Comparison of ENCODE assay signal across 13 mouse cellular contexts in the genomic region with DNA sequence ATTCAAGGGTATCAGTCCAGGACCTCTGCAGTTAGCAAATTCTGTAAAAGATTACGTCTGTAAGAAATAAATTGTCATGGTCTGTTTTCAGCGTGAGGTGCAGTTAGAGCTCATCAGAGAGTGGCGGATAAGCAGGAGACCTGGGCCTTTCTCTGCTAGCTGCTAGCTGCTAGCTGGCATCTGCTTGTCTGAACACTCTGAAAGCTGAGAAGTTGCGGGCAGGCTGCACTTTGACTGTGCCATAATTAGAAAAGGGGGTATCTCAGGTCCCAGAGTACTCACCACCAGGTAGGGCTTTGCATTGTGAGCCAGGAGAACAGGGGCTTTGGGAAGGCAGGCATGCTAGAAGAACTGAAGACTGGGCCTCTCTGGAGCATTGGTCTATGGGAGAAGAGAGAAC. TPM values are rescaled to one million over a fixed set of nuclear protein-coding genes. Genes with fewer than 3 reads are reported as not detected.
DNase-seq lines count a peak whose midpoint lies in the region; ATAC-seq and TF ChIP-seq lines count a peak whose summit lies in the region.
"Had no signal": no experiment of that assay in that cellular context is flagged by ENCODE, and none has a peak within 500 bp of the region (broad histone marks: within the 10 kb centered on the region; RNA-seq: fewer than 3 reads in every experiment).

No protein-coding gene starts in this region.

- no peak for TF ChIP-seq CTCF in gastrocnemius, adult 2 months (IDR thresholded peaks at IDR 0.05)
- no peak for TF ChIP-seq CTCF in heart, postnatal 0 days (IDR thresholded peaks at IDR 0.05; ENCODE audit: low read depth)

- H3K9me3 ChIP-seq in liver, embryonic 15.5 days (replicated peaks), result no peaks in the 10 kb centered on the region
- no peaks in the 10 kb centered on the region for H3K9me3 ChIP-seq in liver, embryonic 11.5 days (ENCODE audit: control insufficient read depth, low read length)
- no peaks in the 10 kb centered on the region for H3K9me3 ChIP-seq in heart, postnatal 0 days (replicated peaks; ENCODE audit: control insufficient read depth, low read length)
- no peaks in the 10 kb centered on the region for H3K9me3 ChIP-seq in stomach, embryonic 16.5 days (replicated peaks; ENCODE audit: control insufficient read depth, low read length)
- no peaks in the 10 kb centered on the region for H3K9me3 ChIP-seq in hindbrain, embryonic 16.5 days (ENCODE audit: control insufficient read depth, low read length)
- no peaks in the 10 kb centered on the region for H3K9me3 ChIP-seq in midbrain, embryonic 11.5 days (ENCODE audit: control insufficient read depth, low read length)
- H3K9me3 ChIP-seq: lung, embryonic 15.5 days; midbrain, embryonic 12.5 days had no signal

- H3K4me1 ChIP-seq in liver, embryonic 15.5 days (replicated peaks), result peaks cover 26% of the 10 kb centered on the region; the same call in 1 of the 2 replicates
- peaks cover 15% of the 10 kb centered on the region for H3K4me1 ChIP-seq in liver, embryonic 11.5 days (replicated peaks; ENCODE audit: control insufficient read depth, insufficient read depth, low read length)
- peaks cover 31% of the 10 kb centered on the region for H3K4me1 ChIP-seq in heart, postnatal 0 days (ENCODE audit: control insufficient read depth, insufficient read depth)
- H3K4me1 ChIP-seq in stomach, embryonic 16.5 days (ENCODE audit: control insufficient read depth, insufficient read depth, low read length), result 0 out of 2 replicates have a peak, but pooled peaks cover 3% of the 10 kb centered on the region
- H3K4me1 ChIP-seq in hindbrain, embryonic 16.5 days (ENCODE audit: control insufficient read depth, insufficient read depth, low read depth, low read length), result peaks cover 16% of the 10 kb centered on the region
- peaks cover 5% of the 10 kb centered on the region; the same call in 1 of the 2 replicates for H3K4me1 ChIP-seq in midbrain, embryonic 11.5 days (ENCODE audit: control insufficient read depth, insufficient read depth, low read length)

- no peak for TF ChIP-seq EP300 in heart, postnatal 0 days (IDR thresholded peaks at IDR 0.05; ENCODE audit: low read depth)

- no peak overlapping the region for H3K9ac ChIP-seq in liver, embryonic 15.5 days
- H3K9ac ChIP-seq in liver, embryonic 11.5 days (ENCODE audit: low read depth, low read length), result no peak overlapping the region
- peak overlapping the region; percentile 72; the same call in 1 of the 2 replicates for H3K9ac ChIP-seq in heart, postnatal 0 days (replicated peaks; ENCODE audit: low read depth, low read length)
- 0 out of 2 replicates have a peak overlapping the region, but pooled peaks have one; percentile 20 for H3K9ac ChIP-seq in stomach, embryonic 16.5 days (ENCODE audit: low read length)
- no peak overlapping the region for H3K9ac ChIP-seq in hindbrain, embryonic 16.5 days (ENCODE audit: low read depth, low read length)
- no peak overlapping the region for H3K9ac ChIP-seq in midbrain, embryonic 11.5 days (ENCODE audit: low read length)
- H3K9ac ChIP-seq: lung, embryonic 15.5 days; midbrain, embryonic 12.5 days had no signal

- H3K27ac ChIP-seq in gastrocnemius, adult 2 months, result peak overlapping the region; percentile 99
- H3K27ac ChIP-seq in liver, embryonic 15.5 days (replicated peaks), result no peak overlapping the region; the same call in 1 of the 2 replicates
- H3K27ac ChIP-seq in liver, embryonic 11.5 days (ENCODE audit: low read depth, low read length), result no peak overlapping the region
- peak overlapping the region; percentile 97 for H3K27ac ChIP-seq in heart, postnatal 0 days (ENCODE audit: low read depth)
- no peak overlapping the region for H3K27ac ChIP-seq in stomach, embryonic 16.5 days (ENCODE audit: low read length)
- no peak overlapping the region for H3K27ac ChIP-seq in hindbrain, embryonic 16.5 days (ENCODE audit: low read depth, low read length)
- no peak overlapping the region for H3K27ac ChIP-seq in midbrain, embryonic 11.5 days (ENCODE audit: low read depth, low read length)
- H3K27ac ChIP-seq: midbrain, embryonic 12.5 days had no signal

- H3K27me3 ChIP-seq in liver, embryonic 15.5 days, result no peaks in the 10 kb centered on the region
- H3K27me3 ChIP-seq in liver, embryonic 11.5 days (replicated peaks; ENCODE audit: control insufficient read depth, insufficient read depth, low read length), result no peaks in the 10 kb centered on the region
- H3K27me3 ChIP-seq in heart, postnatal 0 days (ENCODE audit: control insufficient read depth, insufficient read depth, low read length), result no peaks in the 10 kb centered on the region
- H3K27me3 ChIP-seq in stomach, embryonic 16.5 days (ENCODE audit: control insufficient read depth, insufficient read depth, low read length), result no peaks in the 10 kb centered on the region
- no peaks in the 10 kb centered on the region for H3K27me3 ChIP-seq in hindbrain, embryonic 16.5 days (replicated peaks; ENCODE audit: control insufficient read depth, insufficient read depth, low read length)
- no peaks in the 10 kb centered on the region for H3K27me3 ChIP-seq in midbrain, embryonic 11.5 days (ENCODE audit: control insufficient read depth, insufficient read depth, low read length)
- H3K27me3 ChIP-seq: lung, embryonic 15.5 days had no signal

- DNase-seq in gastrocnemius, adult 2 months, result peak; percentile 71
- DNase-seq in gastrocnemius, postnatal 36 days, result no peak
- no peak for DNase-seq in liver, embryonic 11.5 days (ENCODE audit: low spot score)
- peak; percentile 42 for DNase-seq in heart, postnatal 0 days (ENCODE audit: low spot score)
- no peak for DNase-seq in midbrain, embryonic 11.5 days (ENCODE audit: low spot score, missing footprints)
- DNase-seq: adrenal gland, postnatal 14 days; kidney, adult 18-20 months had no signal

- intact Hi-C loops in gastrocnemius, adult 2 months (cut with DNase I), result loop anchor here (2.0 to 5.0 kb wide), 2 partner anchors 23 to 40 kb away; no protein-coding TSS in a partner anchor
- intact Hi-C loops in gastrocnemius, postnatal 36 days (cut with DNase I), result loop anchor here (2.0 kb wide), 1 partner anchor 43 kb away; no protein-coding TSS in a partner anchor

- ATAC-seq in liver, embryonic 15.5 days (ENCODE audit: insufficient read depth), result no peak
- ATAC-seq in liver, embryonic 11.5 days (replicated peaks; ENCODE audit: low FRiP score), result no peak
- no peak for ATAC-seq in heart, postnatal 0 days (ENCODE audit: insufficient read depth, low read depth)
- ATAC-seq in stomach, embryonic 16.5 days (ENCODE audit: insufficient read depth, low FRiP score), result no peak
- ATAC-seq in hindbrain, embryonic 16.5 days, result no peak
- ATAC-seq in midbrain, embryonic 11.5 days (ENCODE audit: low FRiP score), result no peak
- ATAC-seq: forebrain, embryonic 16.5 days had no signal

- peak overlapping the region; percentile 79 for H3K4me2 ChIP-seq in liver, embryonic 15.5 days
- no peak overlapping the region; the same call in 1 of the 2 replicates for H3K4me2 ChIP-seq in liver, embryonic 11.5 days
- peak overlapping the region; percentile 96 for H3K4me2 ChIP-seq in heart, postnatal 0 days (ENCODE audit: low read depth, low read length)
- no peak overlapping the region for H3K4me2 ChIP-seq in stomach, embryonic 16.5 days (ENCODE audit: low read depth, low read length)
- no peak overlapping the region for H3K4me2 ChIP-seq in hindbrain, embryonic 16.5 days (ENCODE audit: low read length)
- no peak overlapping the region for H3K4me2 ChIP-seq in midbrain, embryonic 11.5 days
- H3K4me2 ChIP-seq: midbrain, embryonic 12.5 days had no signal

- H3K4me3 ChIP-seq in gastrocnemius, adult 2 months, result peak overlapping the region; percentile 82
- H3K4me3 ChIP-seq in liver, embryonic 15.5 days (replicated peaks), result no peak overlapping the region
- no peak overlapping the region for H3K4me3 ChIP-seq in liver, embryonic 11.5 days (ENCODE audit: low read depth, low read length)
- H3K4me3 ChIP-seq in heart, postnatal 0 days (ENCODE audit: low read depth, low read length), result peak overlapping the region; percentile 70
- no peak overlapping the region for H3K4me3 ChIP-seq in stomach, embryonic 16.5 days (replicated peaks; ENCODE audit: low read length)
- no peak overlapping the region for H3K4me3 ChIP-seq in hindbrain, embryonic 16.5 days (ENCODE audit: low read length)
- H3K4me3 ChIP-seq in midbrain, embryonic 11.5 days (ENCODE audit: low read depth, low read length), result no peak overlapping the region
- H3K4me3 ChIP-seq: midbrain, embryonic 12.5 days had no signal

- 68% methylated on average over 4 of the region's 4 CpGs for WGBS in liver, embryonic 15.5 days (ENCODE audit: insufficient replicate concordance)
- WGBS in liver, embryonic 11.5 days, result 75% methylated on average over 4 of the region's 4 CpGs
- 47% methylated on average over 4 of the region's 4 CpGs for WGBS in heart, postnatal 0 days
- WGBS in stomach, embryonic 16.5 days, result 90% methylated on average over 4 of the region's 4 CpGs
- WGBS in hindbrain, embryonic 16.5 days, result 88% methylated on average over 4 of the region's 4 CpGs
- 88% methylated on average over 4 of the region's 4 CpGs for WGBS in midbrain, embryonic 11.5 days

- peaks cover 4% of the 10 kb centered on the region; the same call in 1 of the 2 replicates for H3K36me3 ChIP-seq in liver, embryonic 15.5 days (replicated peaks)
- peaks cover 7% of the 10 kb centered on the region; the same call in 1 of the 2 replicates for H3K36me3 ChIP-seq in liver, embryonic 11.5 days (ENCODE audit: control insufficient read depth, insufficient read depth, low read length)
- H3K36me3 ChIP-seq in heart, postnatal 0 days (replicated peaks; ENCODE audit: control insufficient read depth, insufficient read depth, low read length), result peaks cover 6% of the 10 kb centered on the region
- H3K36me3 ChIP-seq in stomach, embryonic 16.5 days (ENCODE audit: control insufficient read depth, insufficient read depth, low read length), result no peaks in the 10 kb centered on the region
- H3K36me3 ChIP-seq in hindbrain, embryonic 16.5 days (ENCODE audit: control insufficient read depth, insufficient read depth, low read length), result no peaks in the 10 kb centered on the region
- H3K36me3 ChIP-seq in midbrain, embryonic 11.5 days (ENCODE audit: control insufficient read depth, insufficient read depth, low read length), result no peaks in the 10 kb centered on the region
- H3K36me3 ChIP-seq: lung, embryonic 15.5 days; midbrain, embryonic 12.5 days had no signal

RNA-seq across cellular contexts. Expression of a gene that starts 2.2 kb away (rescaled TPM):
- 1 to 10 TPM; 3.7 to 5.1 TPM for total RNA-seq in gastrocnemius, adult 2 months (2021)
- 1 to 10 TPM; 4.7 to 5.6 TPM for total RNA-seq in gastrocnemius, postnatal 36 days (2021)
- 13.1 and 13.7 TPM in 2 replicates for polyA plus RNA-seq in liver, embryonic 15.5 days (2015; fragmentation: Nextera tagmentation; extraction: Ambion mirVana)
- polyA plus RNA-seq in liver, embryonic 11.5 days (2014; fragmentation: Nextera tagmentation; extraction: Ambion mirVana), result 35.7 and 39.0 TPM in 2 replicates
- total RNA-seq in heart, postnatal 0 days (2014; rRNA removed; ENCODE audit: low replicate concordance), result 1.1 and 9.7 TPM in 2 replicates
- 26.2 and 28.4 TPM in 2 replicates for polyA plus RNA-seq in heart, postnatal 0 days (2015; fragmentation: Nextera tagmentation; extraction: Ambion mirVana)
- polyA plus RNA-seq in stomach, embryonic 16.5 days (2015; fragmentation: Nextera tagmentation; extraction: Ambion mirVana), result 26.3 and 33.6 TPM in 2 replicates
- polyA plus RNA-seq in hindbrain, embryonic 16.5 days (2015; fragmentation: Nextera tagmentation; extraction: Ambion mirVana), result 12.1 and 14.0 TPM in 2 replicates
- polyA plus RNA-seq in midbrain, embryonic 11.5 days (2014; fragmentation: Nextera tagmentation; extraction: Ambion mirVana), result 66.5 and 69.2 TPM in 2 replicates

RNA-seq across cellular contexts. Expression of a gene that starts 2.6 kb away (rescaled TPM):
- total RNA-seq in gastrocnemius, adult 2 months (2021), result 1,000 to 10,000 TPM; 1,079 to 1,367 TPM
- 1,000 to 10,000 TPM; 1,192 to 1,262 TPM for total RNA-seq in gastrocnemius, postnatal 36 days (2021)
- polyA plus RNA-seq in liver, embryonic 15.5 days (2015; fragmentation: Nextera tagmentation; extraction: Ambion mirVana), result 104 and 146 TPM in 2 replicates
- 105 and 117 TPM in 2 replicates for polyA plus RNA-seq in liver, embryonic 11.5 days (2014; fragmentation: Nextera tagmentation; extraction: Ambion mirVana)
- 271 and 313 TPM in 2 replicates for total RNA-seq in heart, postnatal 0 days (2014; rRNA removed; ENCODE audit: low replicate concordance)
- 208 and 220 TPM in 2 replicates for polyA plus RNA-seq in heart, postnatal 0 days (2015; fragmentation: Nextera tagmentation; extraction: Ambion mirVana)
- 129 and 137 TPM in 2 replicates for polyA plus RNA-seq in stomach, embryonic 16.5 days (2015; fragmentation: Nextera tagmentation; extraction: Ambion mirVana)
- polyA plus RNA-seq in hindbrain, embryonic 16.5 days (2015; fragmentation: Nextera tagmentation; extraction: Ambion mirVana), result 108 and 119 TPM in 2 replicates
- 46.6 and 46.7 TPM in 2 replicates for polyA plus RNA-seq in midbrain, embryonic 11.5 days (2014; fragmentation: Nextera tagmentation; extraction: Ambion mirVana)

Comparison
In these comparisons a context has a peak if more than half of its experiments do, and no peak if none do; other contexts are left out.
1. DNase-seq: peak in gastrocnemius, adult 2 months (single experiment) and heart, postnatal 0 days (single experiment); none in gastrocnemius, postnatal 36 days (0 of 2), liver, embryonic 11.5 days (single experiment) and midbrain, embryonic 11.5 days (single experiment).
2. H3K4me2 ChIP-seq: peak in liver, embryonic 15.5 days (single experiment) and heart, postnatal 0 days (single experiment); none in liver, embryonic 11.5 days (single experiment), stomach, embryonic 16.5 days (single experiment), hindbrain, embryonic 16.5 days (single experiment) and midbrain, embryonic 11.5 days (single experiment).
3. H3K27ac ChIP-seq: peak in gastrocnemius, adult 2 months (single experiment) and heart, postnatal 0 days (single experiment); none in liver, embryonic 15.5 days (single experiment), liver, embryonic 11.5 days (single experiment), stomach, embryonic 16.5 days (single experiment), hindbrain, embryonic 16.5 days (single experiment) and midbrain, embryonic 11.5 days (single experiment).
4. H3K4me3 ChIP-seq: peak in gastrocnemius, adult 2 months (single experiment) and heart, postnatal 0 days (single experiment); none in liver, embryonic 15.5 days (single experiment), liver, embryonic 11.5 days (single experiment), stomach, embryonic 16.5 days (single experiment), hindbrain, embryonic 16.5 days (single experiment) and midbrain, embryonic 11.5 days (single experiment).
5. H3K9ac ChIP-seq: peak in heart, postnatal 0 days (single experiment) and stomach, embryonic 16.5 days (single experiment); none in liver, embryonic 15.5 days (single experiment), liver, embryonic 11.5 days (single experiment), hindbrain, embryonic 16.5 days (single experiment) and midbrain, embryonic 11.5 days (single experiment).